Mouse (Mus musculus) right cerebral cortex, postnatal 10 days (tissue): ENCODE measurements at regions not wholly inside any gene's neighbourhood (a gene's known extent, or its start where the extent isn't known, plus 50 kb on each side); places are given as distances from the start of the nearest gene placed in this dataset.

Source experiments
- DNase-seq, 2 experiments: peaks; one replicate each; pipeline ENCODE4 v3.0.0; 2021; ENCODE audit warnings: low spot score in 2 of 2

- no peak for DNase-seq
Measured at GRCm38 (mm10) chr15:56979353-56979752, 498.1 kb downstream of the Slc22a22 start.

- no peak for DNase-seq
Measured at GRCm38 (mm10) chr15:56975446-56976433, 501.7 kb downstream of the Slc22a22 start.

DNA sequence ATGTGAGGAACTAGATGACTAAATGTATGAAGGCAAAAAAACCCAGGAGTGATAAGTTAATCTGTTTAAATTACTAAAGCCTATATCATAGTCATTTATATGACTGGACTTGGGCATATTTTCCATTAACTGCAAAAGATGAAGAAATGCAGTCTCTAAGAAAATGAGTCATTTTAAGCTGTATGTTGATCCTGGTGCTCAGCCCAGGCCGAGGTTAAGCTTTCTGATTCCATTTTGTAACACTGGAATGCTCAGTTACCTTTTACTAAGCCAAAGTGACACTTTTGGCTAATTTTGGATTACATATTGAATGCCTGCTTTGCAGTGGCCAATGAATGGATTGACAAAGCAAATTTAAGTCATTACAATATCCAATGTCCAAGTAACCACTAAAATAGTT, 507.3 kb downstream of the Slc22a22 start:
- DNase-seq: no peak

DNA sequence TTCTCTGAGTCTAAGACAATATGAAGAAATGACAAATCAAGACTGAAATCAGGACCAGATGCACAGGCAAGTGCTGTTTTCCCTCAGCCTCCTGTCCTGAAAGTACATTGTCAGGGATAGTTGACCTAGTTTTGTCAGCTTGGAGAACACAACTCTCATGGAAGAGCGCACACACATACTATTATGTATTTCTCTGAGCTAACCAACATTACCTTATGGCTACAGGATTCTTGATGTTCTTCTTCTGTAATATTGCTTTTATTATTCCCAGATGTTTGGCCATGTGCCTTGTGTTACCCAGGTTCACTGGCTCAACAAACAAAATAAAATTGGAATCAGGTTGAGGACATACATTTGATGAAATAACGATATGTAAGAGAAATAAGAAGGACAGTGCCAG, 521.1 kb downstream of the Slc22a22 start:
- no peak for DNase-seq

DNA sequence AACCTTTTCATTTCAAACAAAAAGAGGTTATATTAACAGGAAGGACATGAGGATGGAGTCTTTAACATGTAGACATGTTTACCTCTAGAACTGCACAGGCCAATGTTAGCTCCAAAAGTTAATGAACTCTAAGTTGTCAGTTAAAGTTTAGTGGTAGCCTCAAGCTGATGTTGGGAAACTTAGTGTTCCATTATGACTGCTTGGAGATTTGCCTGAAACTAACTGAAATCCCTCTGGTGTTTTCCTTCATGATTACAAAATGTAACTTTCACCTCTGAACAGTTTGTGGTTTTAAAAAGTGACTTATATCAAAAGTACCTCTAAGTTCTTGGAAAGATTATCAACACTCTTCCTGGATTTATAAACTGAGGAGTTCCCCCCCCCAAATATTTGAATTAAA, 525.2 kb downstream of the Slc22a22 start:
- DNase-seq: no peak

DNA sequence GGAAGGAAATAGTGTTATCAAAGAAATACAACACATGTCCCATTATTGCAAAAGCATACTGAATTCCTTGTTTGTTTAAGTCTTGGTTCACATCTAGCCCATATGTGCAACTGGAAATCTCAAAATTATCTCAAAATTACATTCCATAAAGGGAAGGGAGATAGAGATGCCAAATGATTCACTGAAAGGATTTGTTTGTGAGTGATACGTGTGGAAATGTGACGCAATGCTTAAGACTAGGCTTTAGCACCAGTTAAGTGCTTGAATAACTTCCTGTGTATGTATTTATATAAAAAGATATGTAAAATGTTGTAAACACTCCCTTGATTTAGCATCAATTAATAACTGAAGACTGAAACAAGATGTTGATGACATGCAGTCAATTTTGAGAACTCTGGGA, 526.6 kb downstream of the Slc22a22 start:
- no peak for DNase-seq

DNA sequence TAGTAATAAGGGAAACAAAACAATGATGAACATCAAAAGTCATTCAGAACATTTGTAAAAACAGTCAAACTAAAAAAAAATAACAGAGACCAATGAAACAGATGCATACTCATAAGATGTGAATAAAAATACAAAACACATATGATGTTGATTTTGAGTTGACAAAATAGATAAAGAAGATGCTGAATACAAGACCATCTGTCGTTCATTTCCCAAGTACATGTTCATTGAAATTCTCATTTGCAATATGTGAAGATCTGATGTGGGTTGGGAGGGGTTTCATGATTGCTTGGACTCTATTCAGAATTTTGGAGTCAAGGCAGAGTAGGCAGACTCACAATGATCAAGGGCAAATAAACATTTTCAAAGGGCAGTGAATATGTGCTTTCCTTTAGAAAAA, 536.5 kb downstream of the Slc22a22 start:
- no peak for DNase-seq

- DNase-seq: no peak
Measured at GRCm38 (mm10) chr15:56896553-56896952, 580.9 kb downstream of the Slc22a22 start.

- DNase-seq: no peak
Measured at GRCm38 (mm10) chr15:56881501-56881900, 595.9 kb downstream of the Slc22a22 start.

DNA sequence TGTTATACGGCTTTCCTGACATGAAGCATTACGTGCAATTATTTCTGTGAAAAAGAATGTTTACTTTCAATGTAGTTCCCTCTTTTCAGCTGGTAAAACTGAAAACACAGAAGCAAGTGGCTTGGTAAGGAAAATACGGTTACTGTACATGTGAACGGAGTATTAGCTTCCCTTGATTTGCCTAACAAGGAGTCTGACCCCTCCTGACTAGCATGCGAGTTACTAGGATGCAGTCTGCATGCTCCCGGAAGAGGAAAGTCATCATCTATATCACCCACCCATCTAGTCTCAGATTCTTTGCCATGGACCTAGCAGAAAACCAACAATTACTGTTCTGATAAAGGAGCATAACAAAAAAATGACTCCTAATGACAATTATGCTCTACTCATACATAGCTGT, 611.5 kb downstream of the Slc22a22 start:
- no peak for DNase-seq

DNA sequence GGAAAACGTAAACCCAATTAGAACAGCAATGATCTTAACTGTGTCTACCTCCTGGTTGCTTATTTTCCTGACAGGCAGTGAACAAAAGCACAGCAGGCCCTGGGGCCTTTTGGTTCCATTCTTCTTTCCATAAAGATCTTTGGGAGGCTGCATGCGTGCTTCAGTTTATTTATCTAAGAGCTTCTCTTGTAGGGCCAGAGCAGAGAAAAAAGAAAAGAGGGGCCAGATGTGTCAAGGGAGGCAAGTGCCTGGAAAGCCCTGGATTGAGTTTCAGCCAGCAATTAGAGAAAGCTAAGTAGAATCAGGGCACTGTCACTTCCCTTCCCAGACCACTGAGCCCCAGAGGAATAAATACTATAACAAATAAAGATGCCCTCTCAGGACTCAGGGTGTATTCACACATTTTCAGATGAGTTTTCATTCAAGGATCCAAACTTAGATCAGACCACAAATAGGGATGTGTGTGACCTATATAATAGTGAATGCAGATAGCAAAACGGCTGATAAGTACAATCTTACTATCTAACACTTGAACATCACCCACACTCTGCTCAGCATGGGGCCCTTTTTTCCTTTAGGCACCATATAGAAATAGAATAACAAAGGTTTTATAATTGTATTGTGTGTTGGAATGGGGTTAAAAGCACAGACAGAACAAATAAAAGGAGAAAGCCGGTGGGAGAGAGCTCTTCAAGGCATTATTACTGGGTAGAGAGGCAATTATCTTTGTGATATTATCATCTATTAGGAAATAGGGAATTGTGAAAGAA, 612.2 kb downstream of the Slc22a22 start:
- no peak for DNase-seq

GRCm38 (mm10) chr15:56858627-56859334, 618.6 kb downstream of the Slc22a22 start:
- peak; percentile 27 to 49 for DNase-seq

DNA sequence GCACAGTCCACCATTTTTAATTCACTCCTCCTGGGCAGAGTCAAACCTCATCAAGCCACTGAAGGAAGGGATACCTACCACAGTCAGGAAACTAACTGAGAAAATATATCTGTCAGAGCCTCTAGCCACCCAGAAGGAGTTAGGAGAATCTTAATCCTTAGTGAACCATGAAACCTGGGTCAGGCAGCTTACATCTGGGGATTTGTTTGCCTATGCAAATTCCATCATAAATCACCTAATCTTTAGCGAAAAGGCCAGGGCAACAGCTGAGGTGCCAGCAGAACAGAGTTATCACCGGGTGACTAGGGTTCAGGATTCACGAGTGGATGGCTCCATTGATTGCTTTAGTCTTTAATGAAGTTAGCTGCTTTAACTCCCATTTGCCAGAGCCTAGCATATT, 619.3 kb downstream of the Slc22a22 start:
- DNase-seq: no peak

DNA sequence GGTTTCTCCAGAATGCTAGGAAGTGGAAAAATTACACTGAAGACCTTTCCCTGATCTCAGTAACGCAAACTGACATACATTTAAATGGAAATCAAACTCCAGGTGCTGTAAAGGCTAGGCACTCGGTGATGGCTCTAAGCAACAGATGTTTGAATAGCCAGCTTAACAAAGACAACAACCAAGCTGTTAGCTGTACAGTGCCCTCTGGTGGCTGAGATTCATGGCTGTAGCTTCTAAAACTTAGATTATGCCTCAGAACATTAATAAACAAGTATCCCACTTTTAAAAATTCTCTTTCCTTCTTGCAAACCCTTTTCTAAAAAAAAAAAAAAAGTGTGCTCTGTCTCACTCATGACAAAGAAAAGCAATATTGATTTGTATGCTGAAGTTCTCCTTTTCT, 621.4 kb downstream of the Slc22a22 start:
- peak; percentile 41 to 52 for DNase-seq

- DNase-seq: no peak
Measured at GRCm38 (mm10) chr15:56853106-56853505, 624.3 kb downstream of the Slc22a22 start.

DNA sequence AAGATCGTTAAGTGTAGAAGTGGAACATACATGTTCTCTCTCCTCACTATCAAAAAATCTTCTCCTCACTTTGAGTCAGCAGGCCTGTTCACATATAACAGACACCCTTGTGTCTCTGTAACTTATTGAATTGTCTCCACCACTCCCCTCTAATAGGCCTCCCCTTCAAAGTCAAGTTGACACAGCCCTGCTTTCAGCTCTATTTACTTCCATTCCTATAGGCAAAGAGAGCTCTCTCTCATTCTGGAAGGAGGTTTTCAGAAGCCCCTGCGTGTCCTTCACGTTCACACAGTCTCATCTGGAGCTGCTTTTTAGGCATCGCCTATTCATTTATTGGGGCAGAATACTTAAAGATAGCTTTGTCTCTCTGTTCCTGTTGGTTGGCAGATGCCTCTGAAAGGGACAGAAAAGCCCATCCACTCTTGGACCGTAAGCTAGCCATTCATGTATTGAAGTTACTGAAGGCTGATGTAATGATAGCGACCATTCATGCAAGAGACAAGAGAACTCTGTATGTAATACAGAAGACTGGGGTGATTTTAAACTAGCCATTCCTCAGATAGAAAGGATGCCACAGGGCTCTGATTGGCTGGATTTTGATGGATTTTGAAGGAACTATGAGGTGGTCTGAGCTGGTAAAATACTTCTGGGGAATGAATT, 629.8 kb downstream of the Slc22a22 start:
- DNase-seq: peak; percentile 22 to 27

GRCm38 (mm10) chr15:56844574-56844973, 632.9 kb downstream of the Slc22a22 start:
- DNase-seq: no peak

DNA sequence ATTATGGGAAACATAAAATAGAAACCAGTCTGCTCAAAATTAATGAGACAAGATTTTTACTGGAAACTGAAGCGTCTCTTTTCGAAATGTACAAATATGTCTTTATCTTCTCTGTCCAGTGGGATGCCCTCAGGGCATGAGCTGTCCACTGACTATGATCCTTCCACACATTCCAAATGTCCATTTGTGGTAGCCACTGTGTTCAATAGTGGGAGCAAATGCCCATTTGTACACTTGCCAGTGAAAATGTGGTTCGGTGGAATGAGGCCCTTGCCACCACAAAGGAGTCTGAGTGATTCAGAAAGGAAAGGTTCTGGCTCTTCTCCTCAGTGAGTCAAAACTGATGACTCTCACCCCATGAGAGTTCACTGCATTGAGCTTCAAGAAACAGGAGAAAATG, 635.9 kb downstream of the Slc22a22 start:
- DNase-seq: no peak

- DNase-seq: no peak
Measured at GRCm38 (mm10) chr15:56837292-56837691, 640.1 kb downstream of the Slc22a22 start.

GRCm38 (mm10) chr15:56834621-56835020, 642.8 kb downstream of the Slc22a22 start:
- DNase-seq: no peak

DNA sequence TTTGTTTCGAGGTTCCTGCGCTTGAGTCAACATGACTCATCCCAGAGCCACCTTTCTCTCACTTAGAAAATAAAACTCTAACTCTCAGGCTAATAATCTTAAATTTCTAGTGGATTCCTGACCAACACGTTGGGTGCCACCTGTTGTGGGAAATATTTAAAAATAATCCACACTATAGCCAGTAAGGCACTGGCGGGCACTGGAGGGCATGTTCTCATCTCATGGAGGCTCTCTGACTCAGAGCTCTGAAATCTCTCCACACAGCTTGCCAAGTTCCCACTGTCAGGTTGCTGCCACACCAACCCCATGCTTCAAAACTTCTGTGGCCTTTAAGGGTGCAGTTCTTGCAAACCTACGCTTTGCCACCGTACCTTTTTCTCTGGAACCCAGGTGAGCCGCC, 644.8 kb downstream of the Slc22a22 start:
- DNase-seq: no peak
